Mouse (Mus musculus) CH12.LX (cell line): Measurements from ENCODE around the gene Sp8. TPM values are rescaled to one million over a fixed set of nuclear protein-coding genes. Genes with fewer than 3 reads are reported as not detected.

Experiments used
- DNase-seq: peaks from one replicate; pipeline ENCODE4 v3.0.0-alpha.2; 2013; ENCODE audit errors: extremely low read depth
- H3K27ac ChIP-seq: 2 replicates; pipeline ENCODE4 v1.5.1; 2012; ENCODE audit warnings: low read depth, mild to moderate bottlenecking, control low read depth, moderate library complexity; ENCODE audit not compliant: insufficient read depth
- H3K27me3 ChIP-seq: replicated peaks from 2 replicates; pipeline ENCODE3; 2012; ENCODE audit warnings: inconsistent platforms
- H3K36me3 ChIP-seq, 2 experiments: replicated peaks in 1 of 2; 2 replicates each; pipeline versions ENCODE3 to v1.6.1; 2012; ENCODE audit warnings: inconsistent platforms in 1 of 2, low read length in 1 of 2, mild to moderate bottlenecking in 1 of 2, mixed read lengths in 1 of 2, moderate library complexity in 1 of 2; ENCODE audit not compliant: control insufficient read depth in 1 of 2, insufficient read depth in 1 of 2
- H3K4me1 ChIP-seq, 2 experiments: 2 replicates each; pipeline ENCODE4 v1.6.1; 2012; ENCODE audit warnings: inconsistent platforms in 1 of 2, moderate library complexity in 1 of 2; ENCODE audit not compliant: insufficient read depth in 2 of 2, control insufficient read depth in 1 of 2
- H3K4me2 ChIP-seq: 2 replicates; pipeline ENCODE4 v1.6.1; 2012; ENCODE audit warnings: low read depth, mild to moderate bottlenecking, control low read depth; ENCODE audit not compliant: poor library complexity, insufficient read depth, severe bottlenecking
- H3K4me3 ChIP-seq, 3 experiments: fragments of 150-350 bp in 1 of 3; sonication (generic) in 1 of 3; replicated peaks in 1 of 3; 2 replicates each; pipeline versions ENCODE3 to v1.5.1; 2011 to 2012; ENCODE audit warnings: low read depth in 2 of 3, low read length in 2 of 3, mild to moderate bottlenecking in 2 of 3, moderate library complexity in 2 of 3, control low read depth in 1 of 3, improper control_type of control experiment in 1 of 3, inconsistent platforms in 1 of 3, mixed read lengths in 1 of 3; ENCODE audit not compliant: poor library complexity in 1 of 3
- H3K79me2 ChIP-seq: replicated peaks from 2 replicates; pipeline ENCODE4 v1.6.1; 2012; ENCODE audit warnings: mild to moderate bottlenecking, moderate library complexity; ENCODE audit not compliant: control insufficient read depth, poor library complexity, insufficient read depth, severe bottlenecking; ENCODE audit errors: extremely low read depth
- H3K9ac ChIP-seq: 2 replicates; pipeline ENCODE4 v1.6.1; 2012; ENCODE audit warnings: low read depth, mild to moderate bottlenecking, control low read depth, moderate library complexity; ENCODE audit not compliant: insufficient read depth
- H3K9me3 ChIP-seq: replicated peaks from 2 replicates; pipeline ENCODE3; 2012; ENCODE audit warnings: low read length, inconsistent platforms, mixed read lengths
- BHLHE40 ChIP-seq: IDR thresholded peaks from 2 replicates; pipeline ENCODE4 v1.6.1; 2011; ENCODE audit warnings: mild to moderate bottlenecking, low read depth, low read length, improper control_type of control experiment
- CHD1 ChIP-seq: IDR thresholded peaks from 2 replicates; pipeline ENCODE4 v1.6.1; 2012; ENCODE audit warnings: low read depth, low read length, improper control_type of control experiment, inconsistent platforms
- CHD2 ChIP-seq: IDR thresholded peaks from 2 replicates; pipeline ENCODE4 v1.6.1; 2011; ENCODE audit warnings: low read length, improper control_type of control experiment
- E2F4 ChIP-seq: IDR thresholded peaks from 2 replicates; pipeline ENCODE4 v1.6.1; 2011; ENCODE audit warnings: low read depth, low read length, improper control_type of control experiment; ENCODE audit not compliant: insufficient replicate concordance
- ELF1 ChIP-seq: IDR thresholded peaks from 2 replicates; pipeline ENCODE4 v1.6.1; 2014; ENCODE audit warnings: low read depth, mild to moderate bottlenecking, inconsistent platforms, low read length, improper control_type of control experiment
- ETS1 ChIP-seq: conservative IDR thresholded peaks from 2 replicates; pipeline ENCODE4 v1.6.1; 2012; ENCODE audit warnings: low read depth, mild to moderate bottlenecking, inconsistent platforms, low read length, improper control_type of control experiment, moderate library complexity
- GABPA ChIP-seq: IDR thresholded peaks from 2 replicates; pipeline ENCODE4 v1.6.1; 2012; ENCODE audit warnings: low read depth, low read length, improper control_type of control experiment, inconsistent platforms; ENCODE audit not compliant: insufficient replicate concordance
- IRF4 ChIP-seq: IDR thresholded peaks from 2 replicates; pipeline ENCODE4 v1.6.1; 2014; ENCODE audit warnings: low read depth, mild to moderate bottlenecking, inconsistent platforms, low read length, improper control_type of control experiment
- JUND ChIP-seq: conservative IDR thresholded peaks from 2 replicates; pipeline ENCODE4 v1.6.1; 2011; ENCODE audit warnings: low read depth, low read length, improper control_type of control experiment
- KAT2A ChIP-seq: IDR thresholded peaks from 2 replicates; pipeline ENCODE4 v1.6.1; 2012; ENCODE audit warnings: low read length, improper control_type of control experiment, inconsistent platforms; ENCODE audit not compliant: insufficient replicate concordance
- MAFK ChIP-seq: IDR thresholded peaks from 2 replicates; pipeline ENCODE4 v1.6.1; 2011; ENCODE audit warnings: low read length, improper control_type of control experiment; ENCODE audit not compliant: insufficient replicate concordance
- MAX ChIP-seq: IDR thresholded peaks from 2 replicates; pipeline ENCODE4 v1.6.1; 2011; ENCODE audit warnings: low read length, improper control_type of control experiment
- MAZ ChIP-seq: IDR thresholded peaks from 2 replicates; pipeline ENCODE4 v1.6.1; 2012; ENCODE audit warnings: low read depth, mild to moderate bottlenecking, inconsistent platforms, low read length, improper control_type of control experiment, moderate library complexity
- MEF2A ChIP-seq: IDR thresholded peaks from 2 replicates; pipeline ENCODE4 v1.6.1; 2014; ENCODE audit warnings: low read depth, mild to moderate bottlenecking, inconsistent platforms, low read length, improper control_type of control experiment, borderline replicate concordance
- MYC ChIP-seq: IDR thresholded peaks from 2 replicates; pipeline ENCODE4 v1.6.1; 2011; ENCODE audit warnings: low read depth, mild to moderate bottlenecking, improper control_type of control experiment, low read length
- NELFE ChIP-seq: IDR thresholded peaks from 2 replicates; pipeline ENCODE4 v1.6.1; 2011; ENCODE audit warnings: low read depth, low read length, improper control_type of control experiment
- PAX5 ChIP-seq: IDR thresholded peaks from 2 replicates; pipeline ENCODE4 v1.6.1; 2012; ENCODE audit warnings: low read length, inconsistent platforms, mixed read lengths
- POLR2AphosphoS2 ChIP-seq: IDR thresholded peaks from 2 replicates; pipeline ENCODE4 v1.6.1; 2011; ENCODE audit warnings: low read depth, low read length, improper control_type of control experiment
- RAD21 ChIP-seq: IDR thresholded peaks from 2 replicates; pipeline ENCODE4 v1.6.1; 2011; ENCODE audit warnings: low read depth, mild to moderate bottlenecking, low read length, improper control_type of control experiment, moderate library complexity
- RCOR1 ChIP-seq: conservative IDR thresholded peaks from 2 replicates; pipeline ENCODE4 v1.6.1; 2012; ENCODE audit warnings: low read depth, mild to moderate bottlenecking, inconsistent platforms, low read length, improper control_type of control experiment
- SMC3 ChIP-seq: IDR thresholded peaks from 2 replicates; pipeline ENCODE4 v1.6.1; 2011; ENCODE audit warnings: low read depth, low read length, improper control_type of control experiment
- TBP ChIP-seq: conservative IDR thresholded peaks from 2 replicates; pipeline ENCODE4 v1.6.1; 2011; ENCODE audit warnings: low read depth, low read length, improper control_type of control experiment
- TCF12 ChIP-seq: IDR thresholded peaks from 2 replicates; pipeline ENCODE4 v1.6.1; 2014; ENCODE audit warnings: low read depth, mild to moderate bottlenecking, inconsistent platforms, low read length, improper control_type of control experiment
- UBTF ChIP-seq: IDR thresholded peaks from 2 replicates; pipeline ENCODE4 v1.6.1; 2012; ENCODE audit warnings: low read depth, mild to moderate bottlenecking, inconsistent platforms, low read length, improper control_type of control experiment, moderate library complexity
- USF1 ChIP-seq: IDR thresholded peaks from 2 replicates; pipeline ENCODE4 v1.6.1; 2014; ENCODE audit warnings: low read depth, mild to moderate bottlenecking, inconsistent platforms, low read length, improper control_type of control experiment
- ZC3H11A ChIP-seq: IDR thresholded peaks from 2 replicates; pipeline ENCODE4 v1.6.1; 2012; ENCODE audit warnings: low read depth, mild to moderate bottlenecking, inconsistent platforms, low read length, improper control_type of control experiment
- ZKSCAN1 ChIP-seq: IDR thresholded peaks from 2 replicates; pipeline ENCODE4 v1.6.1; 2012; ENCODE audit warnings: low read depth, inconsistent platforms, low read length, improper control_type of control experiment, borderline replicate concordance
- ZMIZ1 ChIP-seq: IDR thresholded peaks from 2 replicates; pipeline ENCODE4 v1.6.1; 2012; ENCODE audit warnings: low read depth, mild to moderate bottlenecking, inconsistent platforms, low read length, improper control_type of control experiment
- dilution Hi-C: fragments of 300-500 bp; cut with MboI; formaldehyde crosslinking; loops from 2 replicates; pipeline ENCODE4 v1.14.3; 2020; ENCODE audit warnings: low sequenced_read_pairs; ENCODE audit not compliant: extremely low pct_unique_long_range_greater_than_20kb, extremely low pct_ligation_motif_present
- in situ Hi-C: fragments of 300-500 bp; cut with MboI; formaldehyde crosslinking; loops from 3 replicates; pipeline ENCODE4 v1.14.3; 2019; ENCODE audit warnings: low sequenced_read_pairs, low pct_ligation_motif_present, low pct_unique_long_range_greater_than_20kb, mixed read lengths
- polyA plus RNA-seq: library from polyadenylated mRNA; unstranded; fragments of >175 nt; gene quantifications from 2 replicates; pipeline ENCODE4 v1.2.1, GENCODE M21; 2012; ENCODE audit warnings: low read depth; ENCODE audit not compliant: insufficient read length
- total RNA-seq, 2 experiments: library from RNA; depleted of rRNA; stranded (reverse); fragments of 300-350 nt in 1 of 2; fragments of >200 nt in 1 of 2; gene quantifications; 2 replicates each; pipeline ENCODE4 v1.2.3; 2012 to 2014

The Sp8 gene
- total and polyA plus RNA-seq, 3 experiments, result not detected

- no peaks in the 10 kb centered on the region for H3K36me3 ChIP-seq
- H3K27ac ChIP-seq, result no peak overlapping the region
- H3K79me2 ChIP-seq, result no peaks in the 10 kb centered on the region
- H3K9me3 ChIP-seq, result no peaks in the 10 kb centered on the region
- peaks cover 0 to 11% of the 10 kb centered on the region in 2 experiments; a peak in 2 of 4 replicates for H3K4me1 ChIP-seq
- dilution Hi-C loops, result no loop called here
- no peak overlapping the region for H3K4me3 ChIP-seq
- H3K27me3 ChIP-seq, result no peaks in the 10 kb centered on the region
- TF ChIP-seq MYC, result no peak
- TF ChIP-seq MAZ, result no peak
- no peak for TF ChIP-seq TBP
- TF ChIP-seq POLR2AphosphoS2, result no peak
- TF ChIP-seq ZMIZ1, result no peak
- no peak for TF ChIP-seq IRF4
- no peak for TF ChIP-seq ZKSCAN1
- TF ChIP-seq PAX5, result no peak
- TF ChIP-seq USF1, result no peak
- TF ChIP-seq JUND, result no peak
- no peak for TF ChIP-seq CHD2
- no peak for TF ChIP-seq ETS1
- TF ChIP-seq MAX, result no peak
- no peak for TF ChIP-seq KAT2A
- TF ChIP-seq MEF2A, result no peak
- no peak for TF ChIP-seq CHD1
- no peak overlapping the region for H3K4me2 ChIP-seq
- no peak overlapping the region for H3K9ac ChIP-seq
- in situ Hi-C loops, result loop anchor here (25.0 kb wide), 1 partner anchor 869 kb away; no protein-coding TSS in a partner anchor
- no peak for DNase-seq
Measured at GRCm38 (mm10) chr12:118856151-118856550, 10.0 kb downstream of the Sp8 start.

- TF ChIP-seq TBP (no peak), ZMIZ1 (no peak), JUND (no peak), TCF12 (no peak), CHD2 (no peak), NELFE (no peak), SMC3 (no peak), CHD1 (no peak), RAD21 (no peak), BHLHE40 (no peak), RCOR1 (no peak), PAX5 (no peak), E2F4 (no peak), UBTF (no peak), ETS1 (no peak), MAFK (no peak), ELF1 (no peak), MAZ (no peak), GABPA (no peak), ZC3H11A (no peak)
- TF ChIP-seq, all 38 proteins: peak for 0
- no peak for DNase-seq
- Histone ChIP-seq H3K79me2 (no peaks in the 10 kb centered on the region), H3K27ac (no peak overlapping the region), H3K9ac (no peak overlapping the region), H3K4me3 (no peak overlapping the region), H3K27me3 (no peaks in the 10 kb centered on the region), H3K4me1 (no peaks in the 10 kb centered on the region), H3K9me3 (no peaks in the 10 kb centered on the region), H3K4me2 (no peak overlapping the region), H3K36me3 (no peaks in the 10 kb centered on the region)
- dilution Hi-C loops, result no loop called here
- in situ Hi-C loops, result loop anchor here (25.0 kb wide), 1 partner anchor 885 kb away; no protein-coding TSS in a partner anchor
Measured at GRCm38 (mm10) chr12:118872673-118873072, 26.5 kb downstream of the Sp8 start.
